Mouse (Mus musculus) cerebellum, postnatal 36 days (tissue): ENCODE results near the gene Rps6kc1.

Source experiments
- DNase-seq, 2 experiments: peaks; one replicate each; pipeline ENCODE4 v3.0.0; 2021 to 2022; ENCODE audit warnings: mixed read lengths in 2 of 2

Gene Rps6kc1

GRCm38 (mm10) chr1:190898899-190899575, 12.5 kb downstream of the Rps6kc1 start:
- no peak for DNase-seq

- DNase-seq: no peak
These were observed 13.4 kb downstream of the Rps6kc1 start for GRCm38 (mm10) chr1:190898186-190898585.

- DNase-seq: no peak
These were observed 17.9 kb downstream of the Rps6kc1 start for GRCm38 (mm10) chr1:190893559-190894167.

- DNase-seq: no peak
These were observed 22.9 kb downstream of the Rps6kc1 start for GRCm38 (mm10) chr1:190888646-190889045.

GRCm38 (mm10) chr1:190888031-190888430, 23.5 kb downstream of the Rps6kc1 start:
- DNase-seq: no peak

- no peak for DNase-seq
These were observed 25.6 kb downstream of the Rps6kc1 start for GRCm38 (mm10) chr1:190886014-190886413.

GRCm38 (mm10) chr1:190881422-190881821, 30.1 kb downstream of the Rps6kc1 start:
- DNase-seq: peak; percentile 44 to 65

- DNase-seq: no peak
These were observed 30.9 kb downstream of the Rps6kc1 start for GRCm38 (mm10) chr1:190880638-190881037.

GRCm38 (mm10) chr1:190875751-190876150, 35.8 kb downstream of the Rps6kc1 start:
- no peak for DNase-seq

GRCm38 (mm10) chr1:190875089-190875488, 36.5 kb downstream of the Rps6kc1 start:
- DNase-seq: no peak

GRCm38 (mm10) chr1:190871068-190871467, 40.5 kb downstream of the Rps6kc1 start:
- no peak for DNase-seq

- DNase-seq: no peak
These were observed 41.6 kb downstream of the Rps6kc1 start for GRCm38 (mm10) chr1:190869996-190870395.

- DNase-seq: no peak
These were observed 42.8 kb downstream of the Rps6kc1 start for GRCm38 (mm10) chr1:190868790-190869189.

- peak; percentile 14 to 26 for DNase-seq
These were observed 49.9 kb downstream of the Rps6kc1 start for GRCm38 (mm10) chr1:190861626-190862025.

GRCm38 (mm10) chr1:190854465-190854864, 57.1 kb downstream of the Rps6kc1 start:
- no peak for DNase-seq

GRCm38 (mm10) chr1:190849162-190849865, 62.3 kb downstream of the Rps6kc1 start:
- no peak for DNase-seq

GRCm38 (mm10) chr1:190848676-190849075, 62.9 kb downstream of the Rps6kc1 start:
- DNase-seq: no peak

GRCm38 (mm10) chr1:190846956-190847355, 64.6 kb downstream of the Rps6kc1 start:
- no peak for DNase-seq

- DNase-seq: no peak
These were observed 65.4 kb downstream of the Rps6kc1 start for GRCm38 (mm10) chr1:190846074-190846730.

GRCm38 (mm10) chr1:190845419-190845818, 66.2 kb downstream of the Rps6kc1 start:
- no peak for DNase-seq

GRCm38 (mm10) chr1:190844356-190844755, 67.2 kb downstream of the Rps6kc1 start:
- DNase-seq: peak in 1 of 2 experiments; percentile 10

- no peak for DNase-seq
These were observed 75.5 kb downstream of the Rps6kc1 start for GRCm38 (mm10) chr1:190836046-190836445.

GRCm38 (mm10) chr1:190834201-190834907, 77.2 kb downstream of the Rps6kc1 start:
- DNase-seq: no peak
